In genomic region chr17:69685625-69686257, GRCm38 (mm10) we compare ENCODE assay signal across 27 mouse cellular contexts.
DNase-seq lines count a peak whose midpoint lies in the region; ATAC-seq and TF ChIP-seq lines count a peak whose summit lies in the region.
"Had no signal": no experiment of that assay in that cellular context is flagged by ENCODE, and none has a peak within 500 bp of the region (broad histone marks: within the 10 kb centered on the region; RNA-seq: fewer than 3 reads in every experiment).

No protein-coding gene starts in this region.

- 51% methylated on average over 5 of the region's 5 CpGs for WGBS in hindbrain, embryonic 14.5 days
- WGBS in hindbrain, embryonic 12.5 days = 67% methylated on average over 5 of the region's 5 CpGs
- 7% methylated on average over 5 of the region's 5 CpGs for WGBS in forebrain, embryonic 14.5 days
- WGBS in hindbrain, postnatal 0 days = 36% methylated on average over 5 of the region's 5 CpGs
- WGBS in thymus, adult 2 months = 86% methylated on average over 5 of the region's 5 CpGs

- H3K27ac ChIP-seq in hindbrain, embryonic 14.5 days = no peak overlapping the region
- no peak overlapping the region for H3K27ac ChIP-seq in hindbrain, embryonic 12.5 days
- H3K27ac ChIP-seq in forebrain, embryonic 14.5 days (ENCODE audit: low read depth, low read length) = no peak overlapping the region
- no peak overlapping the region for H3K27ac ChIP-seq in hindbrain, postnatal 0 days
- H3K27ac ChIP-seq in thymus, adult 2 months (ENCODE audit: control insufficient read depth, insufficient read depth, low read length) = no peak overlapping the region
- H3K27ac ChIP-seq: embryonic facial prominence, embryonic 13.5 days; heart, embryonic 10.5 days; heart, embryonic 15.5 days; limb, embryonic 12.5 days; liver, embryonic 15.5 days; midbrain, embryonic 12.5 days; neural tube, embryonic 13.5 days had no signal

- no peaks in the 10 kb centered on the region for H3K4me1 ChIP-seq in hindbrain, embryonic 14.5 days (replicated peaks; ENCODE audit: control insufficient read depth, insufficient read depth, low read length)
- no peaks in the 10 kb centered on the region for H3K4me1 ChIP-seq in hindbrain, embryonic 12.5 days
- peaks cover 4% of the 10 kb centered on the region; the same call in 1 of the 2 replicates for H3K4me1 ChIP-seq in forebrain, embryonic 14.5 days (ENCODE audit: control insufficient read depth, insufficient read depth, low read length)
- no peaks in the 10 kb centered on the region for H3K4me1 ChIP-seq in hindbrain, postnatal 0 days (ENCODE audit: insufficient read depth, low read length)
- no peaks in the 10 kb centered on the region for H3K4me1 ChIP-seq in thymus, adult 2 months (replicated peaks; ENCODE audit: control insufficient read depth, insufficient read depth, low read length)
- H3K4me1 ChIP-seq: embryonic facial prominence, embryonic 13.5 days; heart, embryonic 10.5 days; heart, embryonic 15.5 days; limb, embryonic 12.5 days; liver, embryonic 15.5 days; neural tube, embryonic 13.5 days had no signal

- no peak overlapping the region for H3K4me3 ChIP-seq in hindbrain, embryonic 14.5 days (replicated peaks; ENCODE audit: low read length)
- H3K4me3 ChIP-seq in hindbrain, embryonic 12.5 days = no peak overlapping the region
- no peak overlapping the region for H3K4me3 ChIP-seq in forebrain, embryonic 14.5 days (ENCODE audit: low read depth, low read length)
- H3K4me3 ChIP-seq in hindbrain, postnatal 0 days (ENCODE audit: low read length) = no peak overlapping the region
- no peak overlapping the region for H3K4me3 ChIP-seq in thymus, adult 2 months (ENCODE audit: control insufficient read depth, insufficient read depth, low read length)
- H3K4me3 ChIP-seq: embryonic facial prominence, embryonic 13.5 days; heart, embryonic 10.5 days; heart, embryonic 15.5 days; limb, embryonic 12.5 days; liver, embryonic 15.5 days; midbrain, embryonic 12.5 days; myocyte; neural tube, embryonic 13.5 days had no signal

- H3K9me3 ChIP-seq in hindbrain, embryonic 14.5 days (ENCODE audit: control insufficient read depth, low read length) = no peaks in the 10 kb centered on the region
- no peaks in the 10 kb centered on the region for H3K9me3 ChIP-seq in hindbrain, embryonic 12.5 days (replicated peaks)
- H3K9me3 ChIP-seq in forebrain, embryonic 14.5 days (replicated peaks; ENCODE audit: control insufficient read depth, low read length) = no peaks in the 10 kb centered on the region
- H3K9me3 ChIP-seq in hindbrain, postnatal 0 days (ENCODE audit: low read length) = no peaks in the 10 kb centered on the region
- H3K9me3 ChIP-seq: embryonic facial prominence, embryonic 13.5 days; heart, embryonic 10.5 days; heart, embryonic 15.5 days; limb, embryonic 12.5 days; liver, embryonic 15.5 days; midbrain, embryonic 12.5 days; neural tube, embryonic 13.5 days had no signal

- TF ChIP-seq POLR2A in brain, embryonic 14.5 days (IDR thresholded peaks at IDR 0.05; ENCODE audit: borderline replicate concordance, extremely low read depth, insufficient read depth, insufficient read length, poor library complexity, severe bottlenecking) = no peak
- no peak for TF ChIP-seq POLR2A in thymus, adult 2 months (IDR thresholded peaks at IDR 0.05; ENCODE audit: control insufficient read depth, extremely low read depth, insufficient read depth, low read length, poor library complexity)

- no peak for TF ChIP-seq CTCF in brain, embryonic 14.5 days (IDR thresholded peaks at IDR 0.05; ENCODE audit: borderline replicate concordance, extremely low read depth, insufficient read depth, insufficient read length)
- TF ChIP-seq CTCF in hindbrain, postnatal 0 days (IDR thresholded peaks at IDR 0.05; ENCODE audit: low read depth) = no peak
- no peak for TF ChIP-seq CTCF in thymus, adult 2 months (IDR thresholded peaks at IDR 0.05; ENCODE audit: borderline replicate concordance, control insufficient read depth, extremely low read depth, insufficient read depth, low read length, poor library complexity)

- no peak overlapping the region for H3K9ac ChIP-seq in hindbrain, embryonic 14.5 days
- H3K9ac ChIP-seq in hindbrain, embryonic 12.5 days = no peak overlapping the region
- H3K9ac ChIP-seq in forebrain, embryonic 14.5 days (ENCODE audit: low read length) = no peak overlapping the region
- H3K9ac ChIP-seq in hindbrain, postnatal 0 days (replicated peaks; ENCODE audit: low read length) = no peak overlapping the region
- H3K9ac ChIP-seq: embryonic facial prominence, embryonic 13.5 days; heart, embryonic 15.5 days; limb, embryonic 12.5 days; liver, embryonic 15.5 days; lung, embryonic 14.5 days; midbrain, embryonic 12.5 days; neural tube, embryonic 13.5 days had no signal

- H3K36me3 ChIP-seq in hindbrain, embryonic 14.5 days (replicated peaks; ENCODE audit: control insufficient read depth, insufficient read depth) = no peaks in the 10 kb centered on the region
- no peaks in the 10 kb centered on the region for H3K36me3 ChIP-seq in hindbrain, embryonic 12.5 days
- no peaks in the 10 kb centered on the region for H3K36me3 ChIP-seq in forebrain, embryonic 14.5 days (ENCODE audit: control insufficient read depth, insufficient read depth, low read length)
- H3K36me3 ChIP-seq in hindbrain, postnatal 0 days (ENCODE audit: insufficient read depth, low read length) = no peaks in the 10 kb centered on the region
- H3K36me3 ChIP-seq in thymus, adult 2 months (ENCODE audit: control insufficient read depth, insufficient read depth, low read length) = no peaks in the 10 kb centered on the region
- H3K36me3 ChIP-seq: embryonic facial prominence, embryonic 13.5 days; heart, embryonic 10.5 days; heart, embryonic 15.5 days; limb, embryonic 12.5 days; liver, embryonic 15.5 days; midbrain, embryonic 12.5 days; neural tube, embryonic 13.5 days had no signal

- no peak for DNase-seq in hindbrain, embryonic 14.5 days (ENCODE audit: low spot score)
- DNase-seq in brain, embryonic 14.5 days (ENCODE audit: low read depth) = peak; percentile 77
- DNase-seq in forebrain, embryonic 14.5 days (ENCODE audit: low spot score) = peak; percentile 67
- peak; percentile 9 for DNase-seq in hindbrain, postnatal 0 days (ENCODE audit: low spot score)
- DNase-seq in cerebellum, adult 11-12 months = no peak
- no peak for DNase-seq in cerebellum, postnatal 25 days
- no peak for DNase-seq in thymus, adult 2 months
- DNase-seq: adrenal gland, postnatal 10 days; cerebellum, adult 11 months; cerebellum, adult 9-11 months; gastrocnemius, postnatal 14 days; kidney, postnatal 14 days; layer of hippocampus, adult 9-11 months; lung, embryonic 14.5 days; right cerebral cortex, postnatal 14 days; thymus, postnatal 14 days had no signal

- H3K4me2 ChIP-seq in hindbrain, embryonic 14.5 days (replicated peaks) = no peak overlapping the region
- H3K4me2 ChIP-seq in hindbrain, embryonic 12.5 days (replicated peaks) = no peak overlapping the region
- no peak overlapping the region for H3K4me2 ChIP-seq in forebrain, embryonic 14.5 days (ENCODE audit: low read length)
- H3K4me2 ChIP-seq in hindbrain, postnatal 0 days (ENCODE audit: low read depth, low read length) = no peak overlapping the region
- H3K4me2 ChIP-seq: embryonic facial prominence, embryonic 13.5 days; heart, embryonic 15.5 days; limb, embryonic 12.5 days; liver, embryonic 15.5 days; lung, embryonic 14.5 days; midbrain, embryonic 12.5 days; neural tube, embryonic 13.5 days had no signal

- no peaks in the 10 kb centered on the region for H3K27me3 ChIP-seq in hindbrain, embryonic 14.5 days (ENCODE audit: control insufficient read depth, insufficient read depth, low read length)
- H3K27me3 ChIP-seq in hindbrain, embryonic 12.5 days = no peaks in the 10 kb centered on the region
- no peaks in the 10 kb centered on the region for H3K27me3 ChIP-seq in forebrain, embryonic 14.5 days (replicated peaks; ENCODE audit: control insufficient read depth, insufficient read depth, low read length)
- no peaks in the 10 kb centered on the region for H3K27me3 ChIP-seq in hindbrain, postnatal 0 days (ENCODE audit: insufficient read depth, low read length)
- H3K27me3 ChIP-seq in thymus, adult 2 months (ENCODE audit: control insufficient read depth, insufficient read depth, low read length) = no peaks in the 10 kb centered on the region
- H3K27me3 ChIP-seq: embryonic facial prominence, embryonic 13.5 days; heart, embryonic 15.5 days; limb, embryonic 12.5 days; liver, embryonic 15.5 days; midbrain, embryonic 12.5 days; neural tube, embryonic 13.5 days; Patski had no signal

- ATAC-seq in hindbrain, embryonic 14.5 days (ENCODE audit: low FRiP score) = 0 out of 2 replicates have a peak, but pooled peaks have one; percentile 34
- ATAC-seq in hindbrain, embryonic 12.5 days (ENCODE audit: low FRiP score) = no peak
- peak; percentile 88 for ATAC-seq in forebrain, embryonic 14.5 days
- ATAC-seq in hindbrain, postnatal 0 days = 0 out of 2 replicates have a peak, but pooled peaks have one; percentile 32
- ATAC-seq: intestine, postnatal 0 days; Patski had no signal

Comparison
In these comparisons a context has a peak if more than half of its experiments do, and no peak if none do; other contexts are left out.
1. DNase-seq: peak in brain, embryonic 14.5 days (single experiment), forebrain, embryonic 14.5 days (single experiment) and hindbrain, postnatal 0 days (single experiment); none in hindbrain, embryonic 14.5 days (single experiment), cerebellum, adult 11-12 months (single experiment), cerebellum, postnatal 25 days (0 of 2) and thymus, adult 2 months (single experiment).